Mouse (Mus musculus) heart, postnatal 4 days (tissue): ENCODE measurements around the gene Ankrd6. TPM values are rescaled to one million over a fixed set of nuclear protein-coding genes. Genes with fewer than 3 reads are reported as not detected.
"Not testable (repeated sequence)": the region's sequence is repeated elsewhere in the genome, so short reads cannot be mapped to it uniquely, and the experiment has no call there.

ENCODE experiments used
- DNase-seq: peaks from one replicate; pipeline ENCODE4 v3.0.0; 2021
- total RNA-seq, 2 experiments: library from RNA; stranded (reverse); gene quantifications; 2 replicates each; pipeline ENCODE4 v1.2.3; 2021

The Ankrd6 gene
- total RNA-seq = 1 to 10 TPM; 7.2 to 8.2 TPM

DNA sequence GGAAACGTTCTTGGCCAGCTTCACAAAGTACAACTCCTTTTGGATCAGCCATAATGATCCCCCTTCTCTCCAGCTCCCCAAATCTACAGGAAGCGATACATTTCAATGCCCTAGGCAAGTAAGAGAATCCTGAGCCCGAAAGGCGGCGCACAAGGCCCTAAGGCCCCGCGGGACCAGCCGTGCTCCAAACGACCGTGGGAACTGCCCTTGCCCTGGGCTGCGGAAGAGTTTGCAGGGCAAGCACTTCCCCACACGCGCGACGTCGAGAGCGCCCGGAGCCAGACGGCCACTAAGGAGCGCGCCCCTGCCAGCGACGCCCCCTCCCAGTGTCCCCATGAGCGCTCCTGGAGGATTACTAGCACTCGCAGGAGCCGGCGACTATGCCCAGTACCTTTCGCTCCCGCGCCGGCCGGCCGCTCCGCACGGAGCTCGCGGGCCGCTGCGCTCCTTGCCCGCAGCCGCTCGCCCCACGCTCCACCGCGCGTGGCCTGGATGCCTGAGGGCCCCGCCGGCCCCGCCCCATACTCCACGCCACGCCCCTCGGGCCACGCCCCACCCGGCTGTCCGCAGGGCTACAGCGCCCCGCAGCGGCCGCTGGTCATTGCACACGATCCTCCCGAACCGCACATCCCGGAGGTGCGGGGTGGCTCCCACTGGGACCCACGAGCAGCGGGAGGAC lies at the start of gene Ankrd6:
Gene Ankrd6 (minus strand): TSS at position 486 of the 679 bp plus-strand sequence.
- DNase-seq = peak; percentile 86

DNA sequence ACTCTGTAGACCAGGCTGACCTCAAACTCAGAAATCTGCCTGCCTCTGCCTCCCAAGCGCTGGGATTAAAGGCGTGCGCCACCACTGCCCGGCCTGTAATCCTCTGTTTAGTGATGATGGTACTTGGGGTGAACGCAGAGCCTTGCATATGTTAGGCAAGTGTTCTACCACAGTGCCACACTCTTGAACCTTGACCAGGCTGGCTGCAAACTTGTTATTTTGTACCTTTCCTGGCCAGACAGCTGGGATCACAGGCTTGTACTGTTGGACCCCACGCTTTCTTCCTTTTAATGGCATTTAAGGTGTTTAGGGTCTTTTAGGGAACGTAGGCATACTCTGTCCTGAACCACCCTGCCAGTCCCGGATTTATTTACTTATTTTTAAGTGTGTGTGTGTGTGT lies 48.4 kb upstream of the Ankrd6 start:
- no peak for DNase-seq

DNA sequence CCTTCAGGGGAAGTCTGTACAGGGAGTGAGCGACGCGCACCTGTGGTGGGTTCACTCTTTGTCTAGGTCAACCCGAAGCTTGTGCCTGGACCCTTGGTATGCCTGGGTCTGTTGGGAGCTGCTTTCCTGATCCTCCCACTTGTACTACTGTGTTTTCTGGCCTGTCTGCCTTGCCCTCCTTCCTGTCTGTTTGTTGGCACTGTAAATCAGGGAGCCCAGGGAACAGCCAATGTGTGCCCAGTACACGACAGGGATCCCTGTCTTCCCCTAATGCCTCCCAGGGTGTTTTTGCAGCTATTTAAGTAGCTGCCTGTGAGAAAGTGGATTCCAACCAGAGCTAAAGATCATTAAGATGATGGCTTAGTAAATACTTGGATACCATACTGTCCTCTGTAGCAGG lies 46.9 kb upstream of the Ankrd6 start:
- no peak for DNase-seq

DNA sequence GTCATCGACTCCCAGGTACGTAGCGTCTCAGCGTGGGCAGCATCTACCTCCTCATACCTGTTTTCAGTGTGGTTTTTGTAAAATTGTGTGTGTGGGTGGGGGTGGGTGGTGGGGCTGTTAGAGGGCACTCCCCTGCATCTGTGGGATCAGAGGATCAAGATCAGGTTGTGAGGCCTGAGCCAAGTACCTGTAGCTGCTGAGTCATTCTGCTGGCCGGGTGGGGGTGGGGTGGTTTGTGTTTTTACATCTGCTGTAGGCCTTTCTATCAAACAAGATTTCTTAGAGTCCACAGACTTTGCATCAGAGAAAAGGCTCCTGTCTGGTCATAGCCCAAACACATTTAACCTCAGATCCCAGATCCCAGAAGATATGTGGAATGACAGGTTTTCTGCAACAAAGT lies 45.4 kb upstream of the Ankrd6 start:
- no peak for DNase-seq

DNA sequence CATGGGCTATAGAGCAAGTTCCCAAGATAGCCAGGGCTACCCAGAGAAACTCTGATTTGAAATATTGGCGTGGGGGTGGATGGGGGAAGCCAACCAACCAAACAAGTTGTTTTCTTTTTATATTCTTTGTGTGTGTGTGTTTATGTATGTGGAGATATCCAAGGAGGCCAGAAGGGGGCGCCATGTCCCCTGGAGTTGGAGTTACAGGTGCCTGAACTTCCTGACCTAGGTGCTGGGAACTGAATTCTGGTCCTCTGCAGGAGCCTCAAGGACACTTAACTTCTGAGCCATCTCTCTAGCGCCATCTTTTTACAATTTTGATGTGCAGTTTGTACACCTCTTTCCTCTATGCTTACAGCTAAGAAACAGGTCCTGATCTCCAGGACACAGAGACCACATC lies 43.5 kb upstream of the Ankrd6 start:
- no peak for DNase-seq

DNA sequence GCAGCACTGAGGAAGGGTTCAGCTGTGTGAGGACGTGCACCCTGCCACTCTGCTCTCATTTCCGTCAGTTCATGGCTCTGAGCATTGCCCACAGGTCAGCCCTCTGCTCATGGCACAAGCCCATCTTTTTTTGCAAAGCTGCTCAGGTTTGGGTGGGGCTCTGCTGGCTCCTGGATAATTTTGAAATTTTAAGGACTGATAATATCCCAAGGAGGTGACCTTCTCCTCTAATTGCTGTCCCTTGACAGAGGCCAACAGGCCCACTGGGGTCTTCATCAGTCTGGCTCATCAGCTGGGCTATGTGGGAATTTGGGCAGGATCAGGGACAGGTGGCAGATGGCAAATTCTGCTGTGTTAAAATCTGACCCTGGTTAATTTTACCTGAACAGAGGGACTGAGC lies 38.7 kb upstream of the Ankrd6 start:
- no peak for DNase-seq

DNA sequence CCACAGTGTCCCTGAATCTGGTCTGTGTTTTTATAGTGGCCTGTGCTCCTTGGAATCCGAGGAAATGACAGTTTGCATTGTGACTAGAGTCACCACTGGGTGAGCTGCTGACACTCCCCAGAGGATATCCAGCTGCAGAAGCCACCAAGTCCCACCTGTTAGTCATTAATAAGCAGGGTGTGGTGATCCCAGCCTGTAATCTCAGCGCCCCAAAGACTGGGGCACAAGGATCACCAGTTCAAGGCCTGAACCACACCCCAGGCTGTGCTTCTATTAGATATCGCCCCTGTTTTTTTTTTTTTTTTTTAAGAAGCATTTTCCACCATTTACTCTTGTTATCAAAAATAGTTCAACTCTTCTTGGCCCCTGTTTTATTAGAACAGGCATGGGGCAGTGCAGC lies 36.4 kb upstream of the Ankrd6 start:
- DNase-seq = no peak

- DNase-seq = no peak
Observed at GRCm38 (mm10) chr4:32985684-32986083, 35.0 kb upstream of the Ankrd6 start.

DNA sequence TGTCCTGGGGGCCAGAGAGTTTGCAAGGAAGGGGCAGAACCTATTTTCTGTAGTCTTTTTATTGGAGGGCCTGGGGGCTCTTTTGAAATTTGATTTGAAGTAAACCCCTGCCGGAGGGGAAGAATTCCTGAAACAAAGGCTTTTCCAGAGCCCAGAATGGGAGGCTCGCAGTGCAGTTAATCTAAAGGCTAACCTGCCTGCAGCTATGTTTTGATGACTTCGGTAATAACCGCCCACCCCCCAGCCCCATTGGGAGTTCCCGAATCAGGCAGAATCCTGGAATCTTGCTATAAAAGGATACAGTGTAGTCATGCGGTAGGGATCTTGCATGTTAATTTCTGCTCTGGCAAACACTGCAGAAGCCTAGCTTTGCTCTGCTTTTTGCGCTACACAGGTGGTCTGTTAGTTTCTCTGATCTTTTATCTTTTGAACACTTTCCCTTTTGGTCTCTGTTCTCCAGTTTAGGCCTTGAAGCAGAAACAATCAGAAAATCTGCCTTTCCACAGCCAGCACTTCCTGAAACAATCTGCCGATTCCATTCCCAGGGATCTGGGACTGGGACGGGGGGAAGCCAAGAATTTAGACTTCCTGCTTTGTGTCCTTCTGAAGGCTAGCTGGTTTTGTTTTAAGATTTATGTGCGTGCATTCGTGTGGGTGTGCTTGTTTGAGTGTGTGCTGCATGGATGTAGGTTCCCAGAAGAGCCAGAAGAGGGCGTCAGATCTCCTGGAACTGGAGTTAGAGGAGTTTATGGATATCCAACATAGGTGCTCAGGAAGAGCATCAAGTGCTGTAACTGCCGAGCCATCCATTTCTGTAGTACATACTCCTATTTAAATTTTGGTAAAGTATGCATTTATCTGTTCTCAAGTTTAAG lies 34.4 kb upstream of the Ankrd6 start:
- DNase-seq = peak; percentile 19

GRCm38 (mm10) chr4:32984242-32984641 lies 33.6 kb upstream of the Ankrd6 start:
- DNase-seq = no peak

DNA sequence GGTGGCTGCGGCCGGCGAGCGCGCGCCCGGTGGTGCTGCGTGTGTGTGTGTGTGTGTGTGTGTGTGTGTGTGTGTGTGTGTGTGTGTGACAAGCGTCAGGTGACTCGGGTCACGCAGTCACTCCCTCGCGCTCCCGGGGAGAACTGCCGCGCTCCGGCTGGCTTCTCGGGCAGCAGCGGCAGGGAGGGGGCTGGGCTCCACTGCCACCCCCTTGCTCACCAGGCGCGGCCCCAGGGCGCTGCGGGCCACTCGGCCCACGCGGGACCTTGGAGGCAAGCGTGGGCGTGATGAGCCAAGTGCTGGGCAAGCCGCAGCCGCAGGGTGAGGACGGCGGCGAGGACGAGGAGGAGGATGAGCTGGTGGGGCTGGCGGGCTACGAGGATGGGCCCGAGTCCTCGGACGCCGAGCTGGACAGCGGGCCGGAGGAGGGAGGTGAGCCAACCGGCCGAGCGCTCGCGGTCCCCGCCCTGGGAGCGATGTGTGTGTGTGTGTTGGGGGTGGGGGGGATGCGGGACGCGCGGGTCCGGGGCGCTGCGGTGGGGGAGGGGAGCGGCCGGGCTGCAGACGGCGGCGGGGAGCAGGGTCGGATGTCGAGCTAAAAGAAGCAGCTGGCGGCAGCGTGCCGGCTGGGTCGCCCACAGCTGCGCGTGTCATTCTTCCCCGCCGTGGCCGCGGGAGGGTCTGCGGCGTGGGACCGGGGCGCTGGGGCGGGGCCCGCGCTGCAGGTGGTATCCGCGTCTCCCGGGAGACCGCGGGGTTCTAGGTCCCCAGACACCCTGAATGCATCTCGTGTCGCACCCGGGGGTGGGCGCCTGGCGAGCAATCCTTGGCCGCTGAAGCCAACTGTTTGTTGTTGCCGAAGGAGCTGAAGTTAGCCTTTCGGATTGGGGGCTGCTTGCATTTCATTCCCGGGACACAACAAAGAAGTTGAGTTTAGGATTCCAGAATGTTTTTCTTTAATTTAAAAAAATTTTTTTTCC lies 32.8 kb upstream of the Ankrd6 start:
- DNase-seq = peak; percentile 74

DNA sequence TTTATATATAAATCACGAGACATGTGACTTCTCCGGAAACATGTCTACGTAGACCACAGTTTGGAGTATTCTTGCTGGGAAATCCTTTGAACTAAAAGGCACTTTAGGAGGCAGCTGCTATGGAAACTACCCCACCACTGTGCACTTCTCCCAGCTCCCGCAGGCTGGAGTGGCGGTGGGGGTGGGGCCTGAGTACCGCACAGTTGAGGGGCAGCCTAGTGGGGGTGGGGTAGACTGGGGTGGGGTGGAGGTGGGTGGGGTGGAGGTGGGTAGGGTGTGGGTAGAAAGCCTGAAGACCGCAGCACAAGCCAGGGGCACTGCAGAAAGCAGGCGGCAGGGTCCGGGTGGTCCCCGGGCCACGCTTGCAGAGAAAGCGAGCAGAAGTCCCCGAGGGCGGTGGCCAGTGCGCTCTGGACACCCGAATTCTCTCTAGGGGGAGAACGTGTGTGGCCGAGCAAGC lies 32.1 kb upstream of the Ankrd6 start, which contains the start of gene Rragd:
Gene Rragd (plus strand): TSS at position 322 of the 460 bp plus-strand sequence.
- DNase-seq = peak; percentile 53

- DNase-seq = peak; percentile 8
Observed at GRCm38 (mm10) chr4:32982041-32982715, 31.5 kb upstream of the Ankrd6 start.

GRCm38 (mm10) chr4:32981617-32982016 lies 31.0 kb upstream of the Ankrd6 start:
- no peak for DNase-seq

DNA sequence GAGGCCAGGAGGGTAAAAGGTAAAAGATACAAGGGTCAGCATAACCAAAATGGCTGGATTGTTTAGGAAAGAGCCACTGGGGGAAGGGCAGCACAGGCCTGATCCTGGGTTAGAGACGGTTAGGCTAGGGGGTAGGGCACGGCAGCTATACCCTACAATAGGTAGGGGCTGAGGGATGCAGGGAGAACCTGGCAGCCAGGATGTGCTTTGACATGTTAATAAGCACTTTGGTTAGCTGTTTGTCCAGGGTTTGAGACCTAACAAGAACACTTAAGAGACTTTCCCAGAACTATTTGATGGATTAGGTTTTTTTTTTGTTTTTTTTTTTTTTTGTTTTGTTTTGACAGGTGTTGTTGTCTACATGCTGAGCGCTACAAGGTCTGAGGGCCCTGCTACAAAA lies 29.4 kb upstream of the Ankrd6 start:
- no peak for DNase-seq

DNA sequence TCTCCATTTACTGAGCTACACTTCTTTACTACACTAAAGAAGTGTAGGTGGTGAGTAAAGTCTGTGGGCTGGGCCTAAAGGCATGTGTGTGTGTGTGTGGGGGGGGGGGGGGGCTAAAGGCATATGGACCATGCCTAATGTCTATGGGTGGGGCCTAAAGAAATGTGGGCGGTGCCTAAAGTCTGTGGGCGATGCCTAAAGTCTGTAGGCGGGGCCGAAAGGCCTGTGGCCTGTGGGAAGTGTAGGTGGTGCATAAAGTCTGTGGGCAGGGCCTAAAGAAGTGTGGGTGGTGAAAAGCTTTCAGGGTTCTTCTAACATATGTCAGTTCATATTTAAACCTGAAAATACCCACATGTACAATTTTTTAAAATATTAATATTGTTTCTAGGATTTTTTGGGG lies 26.7 kb upstream of the Ankrd6 start:
- no peak for DNase-seq

DNA sequence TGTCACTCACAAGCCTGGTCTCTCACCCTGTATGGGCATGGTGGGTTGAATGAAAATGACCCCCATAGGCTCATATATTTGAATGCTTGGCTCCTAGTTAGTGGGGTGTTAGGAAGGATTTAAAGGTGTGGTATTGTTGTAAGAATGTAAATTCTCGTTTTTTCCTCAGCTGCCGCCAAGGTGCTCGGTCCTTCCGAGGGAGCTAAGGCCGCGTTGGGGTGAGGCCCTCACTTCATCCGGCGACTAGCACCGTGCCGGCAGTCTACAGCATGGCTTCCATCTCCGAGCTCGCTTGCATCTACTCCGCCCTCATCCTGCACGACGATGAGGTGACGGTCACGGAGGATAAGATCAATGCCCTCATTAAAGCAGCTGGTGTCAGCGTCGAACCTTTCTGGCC lies 14.0 kb upstream of the Ankrd6 start:
- not testable (repeated sequence) for DNase-seq

DNA sequence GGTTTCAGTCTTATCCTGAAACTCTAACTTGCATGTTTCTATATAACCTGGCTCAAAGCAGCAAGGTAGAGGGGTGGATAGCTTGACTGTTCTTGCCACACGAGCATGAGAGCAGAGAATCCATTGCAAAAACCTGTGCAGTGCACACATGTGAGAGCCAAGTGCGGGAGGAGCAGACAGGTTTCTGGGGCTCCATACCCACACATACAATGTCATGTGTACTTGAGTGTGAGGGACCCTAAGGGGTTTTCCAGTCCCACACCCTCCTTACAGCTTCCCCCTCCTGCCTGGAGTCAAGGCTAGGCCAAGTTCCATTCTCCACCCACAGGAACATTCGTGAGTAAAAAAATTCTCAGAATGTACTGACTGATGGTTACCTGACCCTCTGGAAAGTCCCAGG lies 10.8 kb upstream of the Ankrd6 start:
- no peak for DNase-seq

DNA sequence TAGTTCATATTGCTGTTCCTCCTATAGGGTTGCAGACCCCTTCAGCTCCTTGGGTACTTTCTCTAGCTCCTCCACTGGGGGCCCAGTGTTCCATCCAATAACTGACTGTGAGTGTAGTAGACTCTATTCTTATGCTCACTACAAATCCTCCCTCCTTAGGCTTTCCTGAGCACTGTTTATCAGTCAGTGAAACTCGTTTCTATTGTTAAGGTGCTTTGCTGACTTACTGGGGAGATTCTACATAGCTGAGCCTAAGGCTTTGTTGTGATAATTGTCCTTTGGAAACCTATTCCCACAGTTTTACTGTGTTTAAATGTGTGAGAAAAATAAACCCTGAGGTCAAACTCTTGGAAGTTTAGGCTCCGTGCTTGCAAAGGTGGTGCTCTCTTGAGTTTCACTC lies 5.8 kb upstream of the Ankrd6 start:
- DNase-seq = no peak

- no peak for DNase-seq
Observed at GRCm38 (mm10) chr4:32952681-32953080, 2.0 kb upstream of the Ankrd6 start.

- no peak for DNase-seq
Observed at GRCm38 (mm10) chr4:32951035-32951940, 647 bp upstream of the Ankrd6 start.
